Mouse (Mus musculus): ENCODE measurements at regions not wholly inside any gene's neighbourhood (a gene's known extent, or its start where the extent isn't known, plus 50 kb on each side); places are given as distances from the start of the nearest gene placed in this dataset.

- Histone ChIP-seq H3K27me3 (ENCODE audit: control insufficient read depth, insufficient read depth, insufficient read length) (no peaks in the 10 kb centered on the region), H3K36me3 (ENCODE audit: control insufficient read depth, insufficient read depth) (no peaks in the 10 kb centered on the region), H3K79me2 (ENCODE audit: control insufficient read depth, insufficient read depth) (no peaks in the 10 kb centered on the region), H3ac (ENCODE audit: control insufficient read depth, insufficient read length) (no peak overlapping the region), H3K4me3 (no peak overlapping the region), H3K4me2 (ENCODE audit: low read depth) (peak overlapping the region; percentile 62)
- TF ChIP-seq REST (IDR thresholded peaks at IDR 0.05; ENCODE audit: insufficient read depth, insufficient read length) (no peak), POLR2AphosphoS2 (IDR thresholded peaks at IDR 0.05; ENCODE audit: insufficient read length, low read depth) (no peak), E2F4 (IDR thresholded peaks at IDR 0.05; ENCODE audit: insufficient read depth) (no peak), USF1 (IDR thresholded peaks at IDR 0.05; ENCODE audit: low read depth) (no peak), TCF12 (IDR thresholded peaks at IDR 0.05; ENCODE audit: insufficient read depth, poor library complexity, severe bottlenecking) (no peak), MYOD1 (IDR thresholded peaks at IDR 0.05; ENCODE audit: control insufficient read depth in 1 of 3, insufficient read length in 2 of 3, low read depth in 2 of 3) (no peak), TCF3 (IDR thresholded peaks at IDR 0.05; ENCODE audit: insufficient read length, low read depth) (no peak), MAX (IDR thresholded peaks at IDR 0.05; ENCODE audit: low read depth) (no peak), MYOG (IDR thresholded peaks at IDR 0.05; ENCODE audit: control insufficient read depth in 1 of 3, insufficient read depth in 1 of 3, insufficient read length in 2 of 3, low read depth in 2 of 3) (no peak), CEBPB (IDR thresholded peaks at IDR 0.05; ENCODE audit: insufficient read depth, poor library complexity, severe bottlenecking) (no peak), SRF (IDR thresholded peaks at IDR 0.05; ENCODE audit: control insufficient read depth, insufficient read length, low read depth) (no peak), POLR2A (IDR thresholded peaks at IDR 0.05; ENCODE audit: insufficient read length, low read depth) (no peak)
Measured at GRCm38 (mm10) chr7:123068715-123069273, 54.9 kb upstream of the Tnrc6a start.

- no peaks in the 10 kb centered on the region for H3K79me2 ChIP-seq (ENCODE audit: control insufficient read depth, insufficient read depth)
- no peak overlapping the region for H3K4me3 ChIP-seq
- no peak overlapping the region for H3ac ChIP-seq (ENCODE audit: control insufficient read depth, insufficient read length)
- H3K36me3 ChIP-seq (ENCODE audit: control insufficient read depth, insufficient read depth), result no peaks in the 10 kb centered on the region
- no peaks in the 10 kb centered on the region for H3K27me3 ChIP-seq (ENCODE audit: control insufficient read depth, insufficient read depth, insufficient read length)
- TF ChIP-seq TCF12 (IDR thresholded peaks at IDR 0.05; ENCODE audit: insufficient read depth, poor library complexity, severe bottlenecking), result no peak
- TF ChIP-seq CEBPB (IDR thresholded peaks at IDR 0.05; ENCODE audit: insufficient read depth, poor library complexity, severe bottlenecking), result no peak
- TF ChIP-seq POLR2AphosphoS2 (IDR thresholded peaks at IDR 0.05; ENCODE audit: insufficient read length, low read depth), result no peak
- no peak for TF ChIP-seq REST (IDR thresholded peaks at IDR 0.05; ENCODE audit: insufficient read depth, insufficient read length)
- no peak for TF ChIP-seq USF1 (IDR thresholded peaks at IDR 0.05; ENCODE audit: low read depth)
- TF ChIP-seq MAX (IDR thresholded peaks at IDR 0.05; ENCODE audit: low read depth), result no peak
- TF ChIP-seq POLR2A (IDR thresholded peaks at IDR 0.05; ENCODE audit: insufficient read length, low read depth), result no peak
- no peak for TF ChIP-seq MYOG (IDR thresholded peaks at IDR 0.05; ENCODE audit: control insufficient read depth in 1 of 3, insufficient read depth in 1 of 3, insufficient read length in 2 of 3, low read depth in 2 of 3)
- TF ChIP-seq E2F4 (IDR thresholded peaks at IDR 0.05; ENCODE audit: insufficient read depth), result no peak
- TF ChIP-seq MYOD1 (IDR thresholded peaks at IDR 0.05; ENCODE audit: control insufficient read depth in 1 of 3, insufficient read length in 2 of 3, low read depth in 2 of 3), result no peak
- TF ChIP-seq SRF (IDR thresholded peaks at IDR 0.05; ENCODE audit: control insufficient read depth, insufficient read length, low read depth), result no peak
- H3K4me2 ChIP-seq (ENCODE audit: low read depth), result peak overlapping the region; percentile 62
Measured at GRCm38 (mm10) chr7:123069280-123069679, 54.4 kb upstream of the Tnrc6a start.

GRCm38 (mm10) chr7:123070861-123071260 is 52.8 kb upstream of the Tnrc6a start:
- no peak overlapping the region for H3K4me3 ChIP-seq
- no peaks in the 10 kb centered on the region for H3K27me3 ChIP-seq (ENCODE audit: control insufficient read depth, insufficient read depth, insufficient read length)
- H3K36me3 ChIP-seq (ENCODE audit: control insufficient read depth, insufficient read depth), result no peaks in the 10 kb centered on the region
- H3ac ChIP-seq (ENCODE audit: control insufficient read depth, insufficient read length), result no peak overlapping the region
- TF ChIP-seq POLR2AphosphoS2 (IDR thresholded peaks at IDR 0.05; ENCODE audit: insufficient read length, low read depth) (no peak), POLR2A (IDR thresholded peaks at IDR 0.05; ENCODE audit: insufficient read length, low read depth) (no peak), MYOG (IDR thresholded peaks at IDR 0.05; ENCODE audit: control insufficient read depth in 1 of 3, insufficient read depth in 1 of 3, insufficient read length in 2 of 3, low read depth in 2 of 3) (no peak), SRF (IDR thresholded peaks at IDR 0.05; ENCODE audit: control insufficient read depth, insufficient read length, low read depth) (no peak), USF1 (IDR thresholded peaks at IDR 0.05; ENCODE audit: low read depth) (no peak), MYOD1 (IDR thresholded peaks at IDR 0.05; ENCODE audit: control insufficient read depth in 1 of 3, insufficient read length in 2 of 3, low read depth in 2 of 3) (no peak), E2F4 (IDR thresholded peaks at IDR 0.05; ENCODE audit: insufficient read depth) (no peak), TCF3 (IDR thresholded peaks at IDR 0.05; ENCODE audit: insufficient read length, low read depth) (no peak), CEBPB (IDR thresholded peaks at IDR 0.05; ENCODE audit: insufficient read depth, poor library complexity, severe bottlenecking) (no peak), TCF12 (IDR thresholded peaks at IDR 0.05; ENCODE audit: insufficient read depth, poor library complexity, severe bottlenecking) (no peak)
- no peaks in the 10 kb centered on the region for H3K79me2 ChIP-seq (ENCODE audit: control insufficient read depth, insufficient read depth)
- H3K4me2 ChIP-seq (ENCODE audit: low read depth), result no peak overlapping the region

Data from myocyte (in vitro differentiated cells).